Mouse (Mus musculus) CH12.LX (cell line): ENCODE measurements at regions not wholly inside any gene's neighbourhood (a gene's known extent, or its start where the extent isn't known, plus 50 kb on each side); places are given as distances from the start of the nearest gene placed in this dataset.

Experiments used
- DNase-seq: peaks from one replicate; pipeline ENCODE4 v3.0.0-alpha.2; 2013; ENCODE audit errors: extremely low read depth
- H3K27ac ChIP-seq: 2 replicates; pipeline ENCODE4 v1.5.1; 2012; ENCODE audit warnings: low read depth, mild to moderate bottlenecking, control low read depth, moderate library complexity; ENCODE audit not compliant: insufficient read depth
- H3K27me3 ChIP-seq: replicated peaks from 2 replicates; pipeline ENCODE3; 2012; ENCODE audit warnings: inconsistent platforms
- H3K36me3 ChIP-seq, 2 experiments: replicated peaks in 1 of 2; 2 replicates each; pipeline versions ENCODE3 to v1.6.1; 2012; ENCODE audit warnings: inconsistent platforms in 1 of 2, low read length in 1 of 2, mild to moderate bottlenecking in 1 of 2, mixed read lengths in 1 of 2, moderate library complexity in 1 of 2; ENCODE audit not compliant: control insufficient read depth in 1 of 2, insufficient read depth in 1 of 2
- H3K4me1 ChIP-seq, 2 experiments: 2 replicates each; pipeline ENCODE4 v1.6.1; 2012; ENCODE audit warnings: inconsistent platforms in 1 of 2, moderate library complexity in 1 of 2; ENCODE audit not compliant: insufficient read depth in 2 of 2, control insufficient read depth in 1 of 2
- H3K4me2 ChIP-seq: 2 replicates; pipeline ENCODE4 v1.6.1; 2012; ENCODE audit warnings: low read depth, mild to moderate bottlenecking, control low read depth; ENCODE audit not compliant: poor library complexity, insufficient read depth, severe bottlenecking
- H3K4me3 ChIP-seq, 3 experiments: fragments of 150-350 bp in 1 of 3; sonication (generic) in 1 of 3; replicated peaks in 1 of 3; 2 replicates each; pipeline versions ENCODE3 to v1.5.1; 2011 to 2012; ENCODE audit warnings: low read depth in 2 of 3, low read length in 2 of 3, mild to moderate bottlenecking in 2 of 3, moderate library complexity in 2 of 3, control low read depth in 1 of 3, improper control_type of control experiment in 1 of 3, inconsistent platforms in 1 of 3, mixed read lengths in 1 of 3; ENCODE audit not compliant: poor library complexity in 1 of 3
- H3K79me2 ChIP-seq: replicated peaks from 2 replicates; pipeline ENCODE4 v1.6.1; 2012; ENCODE audit warnings: mild to moderate bottlenecking, moderate library complexity; ENCODE audit not compliant: control insufficient read depth, poor library complexity, insufficient read depth, severe bottlenecking; ENCODE audit errors: extremely low read depth
- H3K9ac ChIP-seq: 2 replicates; pipeline ENCODE4 v1.6.1; 2012; ENCODE audit warnings: low read depth, mild to moderate bottlenecking, control low read depth, moderate library complexity; ENCODE audit not compliant: insufficient read depth
- H3K9me3 ChIP-seq: replicated peaks from 2 replicates; pipeline ENCODE3; 2012; ENCODE audit warnings: low read length, inconsistent platforms, mixed read lengths
- BHLHE40 ChIP-seq: IDR thresholded peaks from 2 replicates; pipeline ENCODE4 v1.6.1; 2011; ENCODE audit warnings: mild to moderate bottlenecking, low read depth, low read length, improper control_type of control experiment
- CHD1 ChIP-seq: IDR thresholded peaks from 2 replicates; pipeline ENCODE4 v1.6.1; 2012; ENCODE audit warnings: low read depth, low read length, improper control_type of control experiment, inconsistent platforms
- EP300 ChIP-seq: IDR thresholded peaks from 2 replicates; pipeline ENCODE4 v1.6.1; 2011; ENCODE audit warnings: low read length, improper control_type of control experiment
- ETS1 ChIP-seq: conservative IDR thresholded peaks from 2 replicates; pipeline ENCODE4 v1.6.1; 2012; ENCODE audit warnings: low read depth, mild to moderate bottlenecking, inconsistent platforms, low read length, improper control_type of control experiment, moderate library complexity
- GABPA ChIP-seq: IDR thresholded peaks from 2 replicates; pipeline ENCODE4 v1.6.1; 2012; ENCODE audit warnings: low read depth, low read length, improper control_type of control experiment, inconsistent platforms; ENCODE audit not compliant: insufficient replicate concordance
- JUN ChIP-seq: IDR thresholded peaks from 2 replicates; pipeline ENCODE4 v1.6.1; 2011; ENCODE audit warnings: low read depth, mild to moderate bottlenecking, low read length, improper control_type of control experiment, moderate library complexity; ENCODE audit not compliant: insufficient read depth
- JUND ChIP-seq: conservative IDR thresholded peaks from 2 replicates; pipeline ENCODE4 v1.6.1; 2011; ENCODE audit warnings: low read depth, low read length, improper control_type of control experiment
- KAT2A ChIP-seq: IDR thresholded peaks from 2 replicates; pipeline ENCODE4 v1.6.1; 2012; ENCODE audit warnings: low read length, improper control_type of control experiment, inconsistent platforms; ENCODE audit not compliant: insufficient replicate concordance
- MAFK ChIP-seq: IDR thresholded peaks from 2 replicates; pipeline ENCODE4 v1.6.1; 2011; ENCODE audit warnings: low read length, improper control_type of control experiment; ENCODE audit not compliant: insufficient replicate concordance
- MAX ChIP-seq: IDR thresholded peaks from 2 replicates; pipeline ENCODE4 v1.6.1; 2011; ENCODE audit warnings: low read length, improper control_type of control experiment
- MEF2A ChIP-seq: IDR thresholded peaks from 2 replicates; pipeline ENCODE4 v1.6.1; 2014; ENCODE audit warnings: low read depth, mild to moderate bottlenecking, inconsistent platforms, low read length, improper control_type of control experiment, borderline replicate concordance
- NELFE ChIP-seq: IDR thresholded peaks from 2 replicates; pipeline ENCODE4 v1.6.1; 2011; ENCODE audit warnings: low read depth, low read length, improper control_type of control experiment
- NRF1 ChIP-seq: IDR thresholded peaks from 2 replicates; pipeline ENCODE4 v1.6.1; 2014; ENCODE audit warnings: low read depth, mild to moderate bottlenecking, inconsistent platforms, low read length, improper control_type of control experiment, moderate library complexity
- PAX5 ChIP-seq: IDR thresholded peaks from 2 replicates; pipeline ENCODE4 v1.6.1; 2012; ENCODE audit warnings: low read length, inconsistent platforms, mixed read lengths
- POLR2A ChIP-seq: IDR thresholded peaks from 2 replicates; pipeline ENCODE4 v1.6.1; 2011; ENCODE audit warnings: low read depth, mild to moderate bottlenecking, improper control_type of control experiment, low read length
- POLR2AphosphoS2 ChIP-seq: IDR thresholded peaks from 2 replicates; pipeline ENCODE4 v1.6.1; 2011; ENCODE audit warnings: low read depth, low read length, improper control_type of control experiment
- RCOR1 ChIP-seq: conservative IDR thresholded peaks from 2 replicates; pipeline ENCODE4 v1.6.1; 2012; ENCODE audit warnings: low read depth, mild to moderate bottlenecking, inconsistent platforms, low read length, improper control_type of control experiment
- SIN3A ChIP-seq: IDR thresholded peaks from 2 replicates; pipeline ENCODE4 v1.6.1; 2012; ENCODE audit warnings: low read length, improper control_type of control experiment, inconsistent platforms
- TBP ChIP-seq: conservative IDR thresholded peaks from 2 replicates; pipeline ENCODE4 v1.6.1; 2011; ENCODE audit warnings: low read depth, low read length, improper control_type of control experiment
- TCF12 ChIP-seq: IDR thresholded peaks from 2 replicates; pipeline ENCODE4 v1.6.1; 2014; ENCODE audit warnings: low read depth, mild to moderate bottlenecking, inconsistent platforms, low read length, improper control_type of control experiment
- UBTF ChIP-seq: IDR thresholded peaks from 2 replicates; pipeline ENCODE4 v1.6.1; 2012; ENCODE audit warnings: low read depth, mild to moderate bottlenecking, inconsistent platforms, low read length, improper control_type of control experiment, moderate library complexity
- USF1 ChIP-seq: IDR thresholded peaks from 2 replicates; pipeline ENCODE4 v1.6.1; 2014; ENCODE audit warnings: low read depth, mild to moderate bottlenecking, inconsistent platforms, low read length, improper control_type of control experiment
- ZC3H11A ChIP-seq: IDR thresholded peaks from 2 replicates; pipeline ENCODE4 v1.6.1; 2012; ENCODE audit warnings: low read depth, mild to moderate bottlenecking, inconsistent platforms, low read length, improper control_type of control experiment
- ZMIZ1 ChIP-seq: IDR thresholded peaks from 2 replicates; pipeline ENCODE4 v1.6.1; 2012; ENCODE audit warnings: low read depth, mild to moderate bottlenecking, inconsistent platforms, low read length, improper control_type of control experiment
- dilution Hi-C: fragments of 300-500 bp; cut with MboI; formaldehyde crosslinking; loops from 2 replicates; pipeline ENCODE4 v1.14.3; 2020; ENCODE audit warnings: low sequenced_read_pairs; ENCODE audit not compliant: extremely low pct_unique_long_range_greater_than_20kb, extremely low pct_ligation_motif_present
- in situ Hi-C: fragments of 300-500 bp; cut with MboI; formaldehyde crosslinking; loops from 3 replicates; pipeline ENCODE4 v1.14.3; 2019; ENCODE audit warnings: low sequenced_read_pairs, low pct_ligation_motif_present, low pct_unique_long_range_greater_than_20kb, mixed read lengths

GRCm38 (mm10) chr12:8858748-8859147 lies 62.7 kb upstream of the Laptm4a start:
- in situ Hi-C loops (no loop called here), dilution Hi-C loops (no loop called here)
- Histone ChIP-seq H3K36me3 (no peaks in the 10 kb centered on the region), H3K4me2 (no peak overlapping the region), H3K79me2 (no peaks in the 10 kb centered on the region), H3K9ac (no peak overlapping the region), H3K4me1 (peaks cover 0 to 18% of the 10 kb centered on the region in 2 experiments; a peak in 2 of 4 replicates), H3K4me3 (no peak overlapping the region), H3K27ac (no peak overlapping the region), H3K9me3 (no peaks in the 10 kb centered on the region), H3K27me3 (peaks cover 1% of the 10 kb centered on the region)
- TF ChIP-seq ZMIZ1 (no peak), BHLHE40 (no peak), EP300 (no peak), GABPA (no peak), JUN (no peak), JUND (no peak), MAFK (no peak)
- DNase-seq = no peak

GRCm38 (mm10) chr12:8859588-8859987 lies 61.9 kb upstream of the Laptm4a start:
- no peak overlapping the region for H3K4me3 ChIP-seq
- H3K9me3 ChIP-seq = no peaks in the 10 kb centered on the region
- dilution Hi-C loops = no loop called here
- peaks cover 1% of the 10 kb centered on the region for H3K27me3 ChIP-seq
- H3K4me2 ChIP-seq = no peak overlapping the region
- DNase-seq = no peak
- no peaks in the 10 kb centered on the region for H3K79me2 ChIP-seq
- in situ Hi-C loops = no loop called here
- H3K36me3 ChIP-seq = no peaks in the 10 kb centered on the region
- H3K27ac ChIP-seq = no peak overlapping the region
- TF ChIP-seq USF1 (no peak), SIN3A (no peak), GABPA (no peak), UBTF (no peak), POLR2A (no peak), RCOR1 (no peak), PAX5 (no peak), MAX (no peak), ETS1 (no peak), TBP (no peak), NELFE (no peak), ZC3H11A (no peak), CHD1 (no peak), TCF12 (no peak), MEF2A (no peak), NRF1 (no peak), EP300 (no peak), KAT2A (no peak), POLR2AphosphoS2 (no peak)
- H3K4me1 ChIP-seq = peaks cover 0 to 11% of the 10 kb centered on the region in 2 experiments; a peak in 2 of 4 replicates
- no peak overlapping the region for H3K9ac ChIP-seq
